Mouse (Mus musculus) kidney, adult 2 months (tissue): ENCODE data around the gene Iqcb1.

Experiments
- CTCF ChIP-seq: fragments of 200-500 bp; conservative IDR thresholded peaks from 2 replicates; pipeline ENCODE4 v1.5.1; 2011; ENCODE audit warnings: low read depth, mild to moderate bottlenecking, control low read depth, low read length, moderate library complexity, mixed read lengths; ENCODE audit not compliant: insufficient read depth, insufficient read length
- POLR2A ChIP-seq: fragments of 200-500 bp; IDR thresholded peaks from one replicate; pipeline ENCODE4 v1.6.1; 2011; ENCODE audit warnings: low read depth, low read length, control low read depth

DNA sequence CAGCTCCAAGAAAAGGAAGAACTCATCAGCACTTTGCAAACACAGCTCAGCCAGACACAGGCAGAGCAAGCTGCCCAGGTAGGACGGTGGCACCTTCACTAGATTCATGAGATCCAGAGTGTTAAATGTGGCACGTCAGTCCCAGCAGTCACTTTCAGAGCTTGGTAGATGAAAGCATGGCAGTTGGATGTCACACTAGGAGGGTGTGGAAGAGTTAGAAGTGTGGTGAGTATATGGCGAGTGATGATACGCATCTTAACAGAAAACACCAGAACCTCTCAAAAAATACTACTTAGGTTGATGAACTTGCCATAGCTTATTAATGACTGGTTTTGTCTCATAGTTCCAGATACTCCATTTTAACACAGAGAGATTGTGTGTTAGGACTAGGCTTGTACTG, 63.2 kb downstream of the Iqcb1 start:
- TF ChIP-seq POLR2A, result no peak
- no peak for TF ChIP-seq CTCF
